Mouse (Mus musculus): Measurements from ENCODE around the gene Gm9.
A peak's percentile ranks its signal among the peaks of the same experiment; 100 is the strongest.
"Not testable (repeated sequence)": the region's sequence is repeated elsewhere in the genome, so short reads cannot be mapped to it uniquely, and the experiment has no call there.

Gm9 gene

DNA sequence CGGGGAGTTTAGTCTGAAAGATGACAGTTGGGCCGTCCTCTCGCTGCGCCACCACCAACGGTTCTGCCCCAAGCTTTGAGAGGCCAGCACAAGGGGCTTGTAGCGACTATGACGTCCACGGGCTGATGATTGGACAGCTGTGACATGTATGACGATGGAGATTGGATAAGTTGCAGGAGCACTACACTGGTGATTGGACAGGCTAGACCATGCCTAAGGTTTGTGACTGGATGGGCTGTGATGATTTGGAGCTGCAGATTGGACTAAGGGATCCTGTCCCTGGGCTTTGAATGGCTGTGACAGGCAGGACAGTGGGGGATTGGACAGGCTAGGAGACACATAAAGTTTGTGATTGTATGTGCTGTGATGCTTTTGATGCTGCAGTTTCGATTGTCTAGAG lies at the start of gene Gm9:
Gm9 (minus strand) TSS at position 101 of the 400 bp plus-strand sequence.
- no peak for DNase-seq (ENCODE audit: low read depth, low spot score)

DNA sequence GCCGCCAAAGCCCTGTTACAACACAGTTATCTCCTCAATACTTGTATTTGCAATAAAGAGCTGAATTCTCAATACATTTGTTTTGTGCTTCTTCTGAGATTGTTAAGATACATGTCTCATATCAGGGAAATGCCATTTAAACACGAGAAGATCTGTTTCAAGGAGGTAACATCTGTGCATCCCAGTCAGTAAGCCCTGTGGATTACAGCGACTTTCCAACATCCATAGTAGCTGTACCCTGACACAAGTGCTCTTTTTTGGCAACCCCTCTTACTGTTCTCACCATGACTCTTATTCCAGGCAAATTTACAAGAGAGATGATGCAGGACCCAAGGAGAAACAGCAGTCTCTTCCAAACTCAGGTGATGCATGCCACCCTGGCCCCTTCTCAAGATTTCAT lies 38.8 kb upstream of the Gm9 start, which contains the start of gene Rhox3a:
Rhox3a (plus strand) TSS at position 301 of the 400 bp plus-strand sequence.
- not testable (repeated sequence) for DNase-seq (ENCODE audit: low read depth, low spot score)

DNA sequence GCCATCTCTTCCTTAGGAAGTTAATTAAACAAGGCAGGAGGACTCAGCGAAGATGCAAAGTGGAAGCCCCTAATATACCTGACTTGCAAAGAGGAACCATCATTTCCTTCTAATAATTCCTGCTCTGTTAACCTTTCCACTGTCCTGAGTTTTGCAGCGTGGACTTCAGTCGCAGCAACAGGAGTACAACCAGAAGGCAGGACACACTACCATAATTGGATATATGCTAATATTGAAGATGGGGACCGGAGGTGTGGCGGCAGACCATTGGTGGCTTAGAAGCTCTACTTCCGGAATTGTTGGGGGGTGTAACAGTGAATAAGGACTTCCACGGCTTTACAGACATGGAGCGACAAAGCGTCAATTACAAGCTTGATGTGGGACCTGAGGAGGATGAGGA lies 33.8 kb upstream of the Gm9 start, which contains the start of gene Rhox2a:
Rhox2a (plus strand) TSS at position 301 of the 400 bp plus-strand sequence.
- not testable (repeated sequence) for DNase-seq (ENCODE audit: low read depth, low spot score)

DNA sequence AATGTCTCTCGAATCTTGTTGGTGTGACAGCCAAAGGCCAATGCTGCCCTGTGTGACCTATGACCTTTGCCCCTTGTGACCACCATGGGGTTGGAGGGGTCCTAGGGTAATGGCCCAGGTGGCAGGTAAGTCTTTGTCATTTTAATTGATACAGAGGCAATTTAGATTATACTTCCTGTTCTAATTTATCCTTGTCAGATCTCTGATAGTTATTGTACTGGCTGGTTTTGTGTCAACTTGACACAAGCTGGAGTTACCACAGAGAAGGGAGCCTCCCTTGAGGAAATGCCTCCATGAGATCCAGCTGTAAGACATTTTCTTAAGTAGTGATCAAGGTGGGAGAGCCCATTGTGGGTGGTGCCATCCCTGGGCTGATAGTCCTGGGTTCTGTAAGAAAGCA lies 11.3 kb upstream of the Gm9 start, which contains the start of gene Rhox1:
Rhox1 (minus strand) TSS at position 101 of the 400 bp plus-strand sequence.
- not testable (repeated sequence) for DNase-seq (ENCODE audit: low read depth, low spot score)

DNA sequence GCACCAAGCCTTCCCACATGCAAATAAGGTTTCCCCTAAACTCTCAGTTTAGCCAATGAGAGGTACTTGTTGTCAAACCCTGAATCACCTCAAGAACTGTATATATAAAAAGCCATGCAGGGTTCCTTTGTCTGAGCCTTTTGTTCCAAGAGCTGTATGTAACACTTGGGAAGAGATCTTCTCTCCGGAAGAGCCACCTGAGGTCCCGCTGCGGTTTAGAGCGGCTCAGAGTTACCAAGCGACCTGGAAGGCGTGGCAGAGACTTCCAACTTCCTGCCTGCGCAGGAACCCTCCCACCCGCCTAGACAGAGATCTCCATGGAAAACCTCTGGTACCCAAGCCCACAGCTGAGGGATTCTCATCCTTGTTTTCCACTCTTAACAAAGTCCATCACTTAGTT lies 12.2 kb downstream of the Gm9 start:
- DNase-seq (ENCODE audit: low read depth, low spot score) = no peak

DNA sequence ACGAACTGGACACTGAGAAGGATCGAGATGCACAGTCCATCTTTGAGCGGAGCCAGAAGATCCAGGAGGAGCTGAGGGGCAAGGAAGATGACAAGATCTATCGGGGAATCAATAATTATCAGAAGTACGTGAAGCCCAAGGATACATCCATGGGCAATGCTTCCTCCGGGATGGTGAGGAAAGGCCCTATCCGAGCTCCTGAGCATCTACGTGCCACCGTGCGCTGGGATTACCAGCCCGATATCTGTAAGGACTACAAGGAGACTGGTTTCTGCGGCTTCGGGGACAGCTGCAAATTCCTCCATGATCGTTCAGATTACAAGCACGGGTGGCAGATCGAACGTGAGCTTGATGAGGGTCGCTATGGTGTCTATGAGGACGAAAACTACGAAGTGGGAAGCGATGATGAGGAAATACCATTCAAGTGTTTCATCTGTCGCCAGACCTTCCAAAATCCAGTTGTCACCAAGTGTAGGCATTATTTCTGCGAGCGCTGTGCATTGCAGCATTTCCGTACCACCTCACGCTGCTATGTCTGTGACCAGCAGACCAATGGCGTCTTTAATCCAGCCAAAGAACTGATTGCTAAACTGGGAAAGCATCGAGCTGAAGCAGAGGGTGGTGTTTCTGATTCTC lies 19.0 kb downstream of the Gm9 start:
- peak; percentile 63 for DNase-seq (ENCODE audit: low read depth, low spot score)

DNA sequence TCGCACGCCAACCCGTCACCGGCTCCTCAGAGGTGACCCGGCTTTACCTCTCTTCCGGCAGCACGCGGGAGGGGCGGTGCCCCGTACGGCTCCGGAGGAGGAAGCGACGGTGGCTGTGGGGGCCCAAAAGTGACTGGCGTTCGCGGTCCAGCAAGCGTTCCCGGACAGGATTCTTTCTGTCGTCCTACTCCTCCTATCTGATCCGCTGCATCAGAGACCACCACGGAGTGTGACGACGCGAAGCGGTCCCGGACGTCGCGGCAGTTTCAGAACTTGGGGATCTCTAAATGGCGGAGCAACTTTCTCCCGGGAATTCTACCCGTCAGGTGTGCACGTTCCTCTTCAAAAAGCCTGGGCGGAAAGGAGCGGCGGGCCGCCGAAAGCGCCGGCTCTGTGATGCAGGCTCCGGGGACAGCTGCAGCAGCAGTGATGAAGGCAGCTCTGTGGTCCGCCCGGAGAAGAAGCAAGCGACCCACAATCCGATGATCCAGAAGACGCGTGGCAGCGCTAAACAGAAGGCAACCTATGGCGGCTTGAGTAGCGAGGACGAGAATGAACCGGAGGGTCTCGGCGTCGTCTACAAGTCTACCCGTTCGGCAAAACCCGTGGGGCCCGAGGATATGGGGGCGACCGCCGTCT lies 19.6 kb downstream of the Gm9 start, which contains the start of the genes Ndufa1 and Rnf113a1:
Ndufa1 (minus strand) TSS at position 59 of the 639 bp plus-strand sequence.
Rnf113a1 (plus strand) TSS at position 141 of the 639 bp plus-strand sequence.
- peak; percentile 82 for DNase-seq (ENCODE audit: low read depth, low spot score)

DNA sequence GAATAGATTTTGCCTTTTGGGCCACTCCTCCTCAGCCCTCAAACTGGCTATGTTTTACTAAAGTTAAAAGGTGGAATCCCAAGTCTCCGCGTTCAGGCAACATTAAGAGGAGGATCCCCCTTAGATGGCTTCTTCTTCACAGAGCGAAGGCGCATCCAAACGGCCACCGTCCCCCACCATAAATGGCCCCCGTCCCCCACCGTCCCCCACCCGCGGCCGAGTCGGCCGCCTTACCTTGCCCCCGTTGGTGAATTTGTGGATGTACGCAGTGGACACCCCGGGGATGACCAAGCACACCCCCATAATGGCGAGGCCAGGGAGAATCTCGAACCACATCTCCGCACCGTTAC lies 20.1 kb downstream of the Gm9 start:
- DNase-seq (ENCODE audit: low read depth, low spot score) = no peak

DNA sequence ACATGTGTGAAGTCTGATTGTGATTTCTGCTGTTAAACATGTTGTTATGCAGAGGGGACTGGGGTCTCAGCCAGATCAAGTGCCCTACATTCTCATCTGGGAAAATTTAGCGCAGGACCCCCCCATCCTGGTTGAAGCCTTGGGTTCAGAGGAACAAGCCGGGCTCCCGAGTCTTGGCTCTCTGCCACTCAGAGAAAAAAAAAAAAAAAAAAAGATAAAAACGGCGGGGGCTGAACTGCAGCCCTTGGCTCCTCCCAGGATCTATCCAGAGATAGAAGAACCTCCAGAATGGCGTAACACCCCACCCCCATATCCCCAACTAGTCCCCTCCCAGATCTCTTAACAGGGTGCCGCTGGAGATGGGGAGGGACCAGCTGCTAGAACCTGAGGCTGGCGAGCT lies 26.4 kb downstream of the Gm9 start:
- not testable (repeated sequence) for DNase-seq (ENCODE audit: low read depth, low spot score)

DNA sequence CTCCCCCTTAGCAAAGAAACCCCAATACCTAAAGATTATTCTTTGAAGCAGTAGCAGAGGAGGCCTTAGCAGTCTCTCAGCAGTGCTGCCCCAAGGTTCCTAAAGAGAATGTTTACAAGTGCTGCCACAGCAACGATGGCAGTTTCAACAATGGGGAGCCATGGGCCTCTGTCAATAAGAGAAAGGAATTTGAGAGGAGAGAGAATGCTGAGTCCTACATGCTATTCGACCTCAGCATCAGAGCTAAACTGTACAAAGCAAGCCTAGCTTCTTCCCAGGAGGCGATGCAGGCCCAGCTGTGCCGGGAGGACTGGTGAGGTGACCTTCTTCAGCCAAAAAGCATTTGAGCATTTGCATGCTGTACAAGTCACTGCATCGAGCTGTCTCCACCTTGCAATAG lies 42.1 kb downstream of the Gm9 start, which contains the start of gene Akap14:
Akap14 (minus strand) TSS at position 101 of the 400 bp plus-strand sequence.
- no peak for DNase-seq (ENCODE audit: low read depth, low spot score)

DNA sequence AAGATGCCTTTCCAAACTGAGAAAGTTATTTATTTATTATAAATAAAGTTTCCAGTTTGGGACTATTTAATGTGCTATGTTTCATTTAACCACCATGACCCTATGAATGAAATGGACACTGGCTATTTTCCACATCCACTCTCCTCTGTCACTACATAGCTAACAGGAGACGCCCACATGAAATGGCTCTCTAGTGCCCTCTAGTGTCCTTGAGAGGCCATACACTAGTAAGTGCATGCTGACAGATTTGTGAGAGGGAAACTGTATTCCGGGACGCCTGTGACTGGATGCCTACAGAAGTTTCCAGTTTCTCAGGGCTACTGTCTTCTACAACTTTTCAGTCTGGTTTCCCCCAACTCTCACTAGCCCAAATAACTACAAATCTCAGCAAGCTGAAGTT lies 43.8 kb downstream of the Gm9 start:
- DNase-seq (ENCODE audit: low read depth, low spot score) = peak; percentile 56

DNA sequence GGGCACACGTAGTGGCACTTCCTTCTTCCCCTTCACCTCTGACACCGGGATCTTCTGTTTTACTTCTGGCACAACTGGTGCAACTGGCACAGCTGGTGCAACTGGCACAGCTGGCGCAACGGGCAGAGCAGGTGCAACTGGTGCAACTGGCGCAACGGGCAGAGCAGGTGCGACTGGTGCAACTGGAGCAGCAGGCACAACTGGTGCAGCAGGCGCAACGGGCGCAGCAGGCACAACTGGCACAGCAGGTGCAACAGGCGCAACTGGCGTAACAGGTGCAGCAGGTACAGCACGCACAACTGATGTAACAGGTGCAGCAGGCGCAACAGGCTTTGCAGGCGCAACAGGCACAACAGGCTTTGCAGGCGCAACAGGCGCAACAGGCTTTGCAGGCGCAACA lies 47.7 kb downstream of the Gm9 start:
- DNase-seq (ENCODE audit: low read depth, low spot score) = no peak

DNA sequence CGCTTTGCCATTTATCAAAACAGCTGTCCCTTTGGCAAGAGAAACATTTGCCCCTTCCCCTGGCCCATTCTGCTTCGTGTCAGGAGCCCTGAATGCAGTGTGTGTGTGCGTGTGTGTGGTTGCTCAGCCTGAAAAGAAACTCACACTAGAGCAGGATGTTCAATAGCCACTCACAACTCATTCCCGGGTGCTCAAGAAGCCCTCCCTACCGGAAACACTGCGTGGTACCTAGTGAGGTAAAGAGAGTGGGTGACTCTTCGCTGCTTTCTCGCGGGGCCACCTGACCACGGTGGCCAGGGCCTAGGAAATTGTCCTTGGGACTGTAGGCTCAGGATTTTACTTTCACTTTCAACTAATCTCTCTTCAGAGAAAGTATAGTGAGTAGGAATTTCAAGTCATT lies 49.7 kb downstream of the Gm9 start:
- DNase-seq (ENCODE audit: low read depth, low spot score) = no peak
